Mouse (Mus musculus) CH12.LX (cell line): ENCODE data around the gene Gm3625. TPM values are rescaled to one million over a fixed set of nuclear protein-coding genes. Genes with fewer than 3 reads are reported as not detected.

Source experiments
- DNase-seq: peaks from one replicate; pipeline ENCODE4 v3.0.0-alpha.2; 2013; ENCODE audit errors: extremely low read depth
- H3K27ac ChIP-seq: 2 replicates; pipeline ENCODE4 v1.5.1; 2012; ENCODE audit warnings: low read depth, mild to moderate bottlenecking, control low read depth, moderate library complexity; ENCODE audit not compliant: insufficient read depth
- H3K27me3 ChIP-seq: replicated peaks from 2 replicates; pipeline ENCODE3; 2012; ENCODE audit warnings: inconsistent platforms
- H3K36me3 ChIP-seq, 2 experiments: replicated peaks in 1 of 2; 2 replicates each; pipeline versions ENCODE3 to v1.6.1; 2012; ENCODE audit warnings: inconsistent platforms in 1 of 2, low read length in 1 of 2, mild to moderate bottlenecking in 1 of 2, mixed read lengths in 1 of 2, moderate library complexity in 1 of 2; ENCODE audit not compliant: control insufficient read depth in 1 of 2, insufficient read depth in 1 of 2
- H3K4me1 ChIP-seq, 2 experiments: 2 replicates each; pipeline ENCODE4 v1.6.1; 2012; ENCODE audit warnings: inconsistent platforms in 1 of 2, moderate library complexity in 1 of 2; ENCODE audit not compliant: insufficient read depth in 2 of 2, control insufficient read depth in 1 of 2
- H3K4me2 ChIP-seq: 2 replicates; pipeline ENCODE4 v1.6.1; 2012; ENCODE audit warnings: low read depth, mild to moderate bottlenecking, control low read depth; ENCODE audit not compliant: poor library complexity, insufficient read depth, severe bottlenecking
- H3K4me3 ChIP-seq, 3 experiments: fragments of 150-350 bp in 1 of 3; sonication (generic) in 1 of 3; replicated peaks in 1 of 3; 2 replicates each; pipeline versions ENCODE3 to v1.5.1; 2011 to 2012; ENCODE audit warnings: low read depth in 2 of 3, low read length in 2 of 3, mild to moderate bottlenecking in 2 of 3, moderate library complexity in 2 of 3, control low read depth in 1 of 3, improper control_type of control experiment in 1 of 3, inconsistent platforms in 1 of 3, mixed read lengths in 1 of 3; ENCODE audit not compliant: poor library complexity in 1 of 3
- H3K79me2 ChIP-seq: replicated peaks from 2 replicates; pipeline ENCODE4 v1.6.1; 2012; ENCODE audit warnings: mild to moderate bottlenecking, moderate library complexity; ENCODE audit not compliant: control insufficient read depth, poor library complexity, insufficient read depth, severe bottlenecking; ENCODE audit errors: extremely low read depth
- H3K9ac ChIP-seq: 2 replicates; pipeline ENCODE4 v1.6.1; 2012; ENCODE audit warnings: low read depth, mild to moderate bottlenecking, control low read depth, moderate library complexity; ENCODE audit not compliant: insufficient read depth
- H3K9me3 ChIP-seq: replicated peaks from 2 replicates; pipeline ENCODE3; 2012; ENCODE audit warnings: low read length, inconsistent platforms, mixed read lengths
- BHLHE40 ChIP-seq: IDR thresholded peaks from 2 replicates; pipeline ENCODE4 v1.6.1; 2011; ENCODE audit warnings: mild to moderate bottlenecking, low read depth, low read length, improper control_type of control experiment
- CHD2 ChIP-seq: IDR thresholded peaks from 2 replicates; pipeline ENCODE4 v1.6.1; 2011; ENCODE audit warnings: low read length, improper control_type of control experiment
- CTCF ChIP-seq, 2 experiments: IDR thresholded peaks in 1 of 2; conservative IDR thresholded peaks in 1 of 2; 2 replicates each; pipeline ENCODE4 v1.5.1; 2011 to 2012; ENCODE audit warnings: low read depth in 2 of 2, low read length in 2 of 2, improper control_type of control experiment in 1 of 2, inconsistent platforms in 1 of 2, mild to moderate bottlenecking in 1 of 2, moderate library complexity in 1 of 2
- E2F4 ChIP-seq: IDR thresholded peaks from 2 replicates; pipeline ENCODE4 v1.6.1; 2011; ENCODE audit warnings: low read depth, low read length, improper control_type of control experiment; ENCODE audit not compliant: insufficient replicate concordance
- ELF1 ChIP-seq: IDR thresholded peaks from 2 replicates; pipeline ENCODE4 v1.6.1; 2014; ENCODE audit warnings: low read depth, mild to moderate bottlenecking, inconsistent platforms, low read length, improper control_type of control experiment
- GABPA ChIP-seq: IDR thresholded peaks from 2 replicates; pipeline ENCODE4 v1.6.1; 2012; ENCODE audit warnings: low read depth, low read length, improper control_type of control experiment, inconsistent platforms; ENCODE audit not compliant: insufficient replicate concordance
- HCFC1 ChIP-seq: IDR thresholded peaks from 2 replicates; pipeline ENCODE4 v1.6.1; 2012; ENCODE audit warnings: low read depth, mild to moderate bottlenecking, inconsistent platforms, low read length, improper control_type of control experiment
- JUN ChIP-seq: IDR thresholded peaks from 2 replicates; pipeline ENCODE4 v1.6.1; 2011; ENCODE audit warnings: low read depth, mild to moderate bottlenecking, low read length, improper control_type of control experiment, moderate library complexity; ENCODE audit not compliant: insufficient read depth
- JUND ChIP-seq: conservative IDR thresholded peaks from 2 replicates; pipeline ENCODE4 v1.6.1; 2011; ENCODE audit warnings: low read depth, low read length, improper control_type of control experiment
- KAT2A ChIP-seq: IDR thresholded peaks from 2 replicates; pipeline ENCODE4 v1.6.1; 2012; ENCODE audit warnings: low read length, improper control_type of control experiment, inconsistent platforms; ENCODE audit not compliant: insufficient replicate concordance
- MAFK ChIP-seq: IDR thresholded peaks from 2 replicates; pipeline ENCODE4 v1.6.1; 2011; ENCODE audit warnings: low read length, improper control_type of control experiment; ENCODE audit not compliant: insufficient replicate concordance
- MAZ ChIP-seq: IDR thresholded peaks from 2 replicates; pipeline ENCODE4 v1.6.1; 2012; ENCODE audit warnings: low read depth, mild to moderate bottlenecking, inconsistent platforms, low read length, improper control_type of control experiment, moderate library complexity
- MEF2A ChIP-seq: IDR thresholded peaks from 2 replicates; pipeline ENCODE4 v1.6.1; 2014; ENCODE audit warnings: low read depth, mild to moderate bottlenecking, inconsistent platforms, low read length, improper control_type of control experiment, borderline replicate concordance
- MXI1 ChIP-seq: IDR thresholded peaks from 2 replicates; pipeline ENCODE4 v1.6.1; 2011; ENCODE audit warnings: mild to moderate bottlenecking, low read depth, low read length, improper control_type of control experiment
- MYC ChIP-seq: IDR thresholded peaks from 2 replicates; pipeline ENCODE4 v1.6.1; 2011; ENCODE audit warnings: low read depth, mild to moderate bottlenecking, improper control_type of control experiment, low read length
- NELFE ChIP-seq: IDR thresholded peaks from 2 replicates; pipeline ENCODE4 v1.6.1; 2011; ENCODE audit warnings: low read depth, low read length, improper control_type of control experiment
- PAX5 ChIP-seq: IDR thresholded peaks from 2 replicates; pipeline ENCODE4 v1.6.1; 2012; ENCODE audit warnings: low read length, inconsistent platforms, mixed read lengths
- POLR2A ChIP-seq: IDR thresholded peaks from 2 replicates; pipeline ENCODE4 v1.6.1; 2011; ENCODE audit warnings: low read depth, mild to moderate bottlenecking, improper control_type of control experiment, low read length
- RAD21 ChIP-seq: IDR thresholded peaks from 2 replicates; pipeline ENCODE4 v1.6.1; 2011; ENCODE audit warnings: low read depth, mild to moderate bottlenecking, low read length, improper control_type of control experiment, moderate library complexity
- SMC3 ChIP-seq: IDR thresholded peaks from 2 replicates; pipeline ENCODE4 v1.6.1; 2011; ENCODE audit warnings: low read depth, low read length, improper control_type of control experiment
- TBP ChIP-seq: conservative IDR thresholded peaks from 2 replicates; pipeline ENCODE4 v1.6.1; 2011; ENCODE audit warnings: low read depth, low read length, improper control_type of control experiment
- USF1 ChIP-seq: IDR thresholded peaks from 2 replicates; pipeline ENCODE4 v1.6.1; 2014; ENCODE audit warnings: low read depth, mild to moderate bottlenecking, inconsistent platforms, low read length, improper control_type of control experiment
- USF2 ChIP-seq: conservative IDR thresholded peaks from 2 replicates; pipeline ENCODE4 v1.6.1; 2011; ENCODE audit warnings: low read depth, low read length, improper control_type of control experiment
- ZC3H11A ChIP-seq: IDR thresholded peaks from 2 replicates; pipeline ENCODE4 v1.6.1; 2012; ENCODE audit warnings: low read depth, mild to moderate bottlenecking, inconsistent platforms, low read length, improper control_type of control experiment
- ZNF384 ChIP-seq: IDR thresholded peaks from 2 replicates; pipeline ENCODE4 v1.6.1; 2012; ENCODE audit warnings: low read depth, low read length, improper control_type of control experiment, inconsistent platforms
- dilution Hi-C: fragments of 300-500 bp; cut with MboI; formaldehyde crosslinking; loops from 2 replicates; pipeline ENCODE4 v1.14.3; 2020; ENCODE audit warnings: low sequenced_read_pairs; ENCODE audit not compliant: extremely low pct_unique_long_range_greater_than_20kb, extremely low pct_ligation_motif_present
- in situ Hi-C: fragments of 300-500 bp; cut with MboI; formaldehyde crosslinking; loops from 3 replicates; pipeline ENCODE4 v1.14.3; 2019; ENCODE audit warnings: low sequenced_read_pairs, low pct_ligation_motif_present, low pct_unique_long_range_greater_than_20kb, mixed read lengths
- polyA plus RNA-seq: library from polyadenylated mRNA; unstranded; fragments of >175 nt; gene quantifications from 2 replicates; pipeline ENCODE4 v1.2.1, GENCODE M21; 2012; ENCODE audit warnings: low read depth; ENCODE audit not compliant: insufficient read length
- total RNA-seq, 2 experiments: library from RNA; depleted of rRNA; stranded (reverse); fragments of 300-350 nt in 1 of 2; fragments of >200 nt in 1 of 2; gene quantifications; 2 replicates each; pipeline ENCODE4 v1.2.3; 2012 to 2014

The Gm3625 gene
- total and polyA plus RNA-seq, 3 experiments, result not detected

DNA sequence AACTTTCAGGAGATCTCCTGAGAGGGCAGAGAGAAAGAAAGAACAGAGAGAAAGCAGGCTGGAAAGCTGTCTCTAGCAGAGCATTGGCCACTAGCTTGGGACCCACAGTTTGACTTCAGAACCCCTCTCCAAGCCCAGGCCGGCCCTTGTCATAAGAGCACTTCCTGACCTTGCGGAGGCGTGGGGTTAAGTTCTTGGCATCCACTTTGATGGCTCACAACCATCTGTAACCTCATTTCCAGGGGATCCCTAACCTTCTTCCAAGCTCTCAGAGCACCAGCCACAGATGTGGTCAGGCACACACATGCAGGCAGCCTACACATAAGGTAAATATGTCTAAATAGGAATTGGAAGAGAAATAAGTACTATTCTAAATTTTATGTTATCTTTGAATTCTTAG, 35.3 kb downstream of the Gm3625 start:
- in situ Hi-C loops (no loop called here), dilution Hi-C loops (no loop called here)
- no peaks in the 10 kb centered on the region for H3K27me3 ChIP-seq

DNA sequence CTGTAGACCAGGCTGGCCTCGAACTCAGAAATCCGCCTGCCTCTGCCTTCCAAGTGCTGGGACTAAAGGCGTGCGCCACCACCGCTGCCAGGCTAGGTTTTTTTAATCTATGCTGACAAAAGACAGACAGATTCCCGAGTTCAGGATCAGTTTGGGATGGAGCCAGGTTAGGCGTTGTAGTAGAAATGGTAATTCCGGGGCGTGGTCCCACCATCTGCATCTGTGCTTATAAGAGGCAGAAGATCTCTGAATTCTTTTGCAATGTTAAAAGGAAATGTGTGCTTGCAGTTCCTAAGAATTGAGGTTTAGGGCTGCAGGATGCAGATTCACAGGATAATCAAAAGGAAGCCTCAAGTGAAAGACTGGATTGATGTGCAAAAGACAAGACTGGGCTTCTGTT, 35.8 kb downstream of the Gm3625 start:
- Histone ChIP-seq H3K27me3 (no peaks in the 10 kb centered on the region), H3K36me3 (no peaks in the 10 kb centered on the region), H3K9me3 (peaks cover 3% of the 10 kb centered on the region), H3K27ac (no peak overlapping the region), H3K4me2 (no peak overlapping the region), H3K79me2 (no peaks in the 10 kb centered on the region), H3K9ac (no peak overlapping the region), H3K4me3 (no peak overlapping the region), H3K4me1 (peaks cover 0 to 3% of the 10 kb centered on the region in 2 experiments; a peak in 1 of 4 replicates)
- in situ Hi-C loops, result no loop called here
- TF ChIP-seq NELFE (no peak), MAFK (no peak), JUND (no peak), BHLHE40 (no peak), KAT2A (no peak), CTCF (conservative IDR thresholded peaks at IDR 0.05 in 1 of 2, IDR thresholded peaks at IDR 0.05 in 1 of 2; ENCODE audit: low read depth in 2 of 2, low read length in 2 of 2) (no peak), PAX5 (no peak), ZC3H11A (no peak), MEF2A (no peak), CHD2 (no peak), POLR2A (no peak), USF2 (no peak), E2F4 (no peak), MXI1 (no peak), ELF1 (no peak), HCFC1 (no peak), MAZ (no peak), JUN (no peak), ZNF384 (no peak), TBP (no peak)
- dilution Hi-C loops, result no loop called here
- DNase-seq, result no peak

More for the DNA sequence above, 35.3 kb downstream of the Gm3625 start:
- Histone ChIP-seq H3K79me2 (no peaks in the 10 kb centered on the region), H3K9ac (no peak overlapping the region), H3K4me3 (no peak overlapping the region), H3K4me2 (no peak overlapping the region), H3K36me3 (no peaks in the 10 kb centered on the region), H3K27ac (no peak overlapping the region), H3K4me1 (peaks cover 0 to 3% of the 10 kb centered on the region in 2 experiments; a peak in 1 of 4 replicates), H3K9me3 (peaks cover 3% of the 10 kb centered on the region)
- TF ChIP-seq SMC3, result no peak
- TF ChIP-seq MXI1, result no peak
- TF ChIP-seq GABPA, result no peak
- TF ChIP-seq JUND, result no peak
- TF ChIP-seq MEF2A, result no peak
- no peak for TF ChIP-seq MYC
- TF ChIP-seq RAD21, result no peak
- no peak for TF ChIP-seq TBP
- no peak for TF ChIP-seq USF1
- no peak for DNase-seq
